Mouse (Mus musculus) neural tube, embryonic 11.5 days (tissue): ENCODE results near the gene Cep41. TPM values are rescaled to one million over a fixed set of nuclear protein-coding genes. Genes with fewer than 3 reads are reported as not detected.

Experiments
- ATAC-seq: fragments of 200-750 bp; cut with Nextera tagmentation; 2 replicates; pipeline ENCODE4 v1.8.0; 2017; ENCODE audit warnings: moderate number of reproducible peaks, mild to moderate bottlenecking, moderate TSS enrichment, moderate library complexity; ENCODE audit not compliant: insufficient read depth, low FRiP score, low TSS enrichment
- DNase-seq: peaks from one replicate; pipeline ENCODE4 v3.0.0-alpha.2; 2015; ENCODE audit warnings: low spot score
- H3K27ac ChIP-seq: fragments of 300-500 bp; sonication (generic); 2 replicates; pipeline ENCODE4 v1.5.1; 2014; ENCODE audit warnings: low read depth, mild to moderate bottlenecking, low read length
- H3K27me3 ChIP-seq: fragments of 300-500 bp; sonication (generic); 2 replicates; pipeline ENCODE4 v1.6.1; 2014; ENCODE audit warnings: mild to moderate bottlenecking, low read length, mixed read lengths; ENCODE audit not compliant: control insufficient read depth, insufficient read depth
- H3K36me3 ChIP-seq: fragments of 300-500 bp; sonication (generic); 2 replicates; pipeline ENCODE4 v1.6.1; 2014; ENCODE audit warnings: mild to moderate bottlenecking, low read length, moderate library complexity, mixed read lengths; ENCODE audit not compliant: control insufficient read depth, insufficient read depth
- H3K4me1 ChIP-seq: fragments of 300-500 bp; sonication (generic); 2 replicates; pipeline ENCODE4 v1.6.1; 2014; ENCODE audit warnings: low read length, mixed read lengths; ENCODE audit not compliant: control insufficient read depth, insufficient read depth
- H3K4me2 ChIP-seq: fragments of 300-500 bp; sonication (generic); 2 replicates; pipeline ENCODE4 v1.6.1; 2014; ENCODE audit warnings: low read depth, mild to moderate bottlenecking, moderate library complexity
- H3K4me3 ChIP-seq: fragments of 300-500 bp; sonication (generic); 2 replicates; pipeline ENCODE4 v1.5.1; 2014; ENCODE audit warnings: low read depth, low read length
- H3K9ac ChIP-seq: fragments of 300-500 bp; sonication (generic); 2 replicates; pipeline ENCODE4 v1.6.1; 2014; ENCODE audit warnings: mild to moderate bottlenecking, low read length
- H3K9me3 ChIP-seq: fragments of 300-500 bp; sonication (generic); 2 replicates; pipeline ENCODE4 v1.6.1; 2016; ENCODE audit warnings: low read length; ENCODE audit not compliant: control insufficient read depth
- WGBS: fragments of 180-500 bp; shearing (Covaris S2); extraction: QIAGEN DNeasy Blood & Tissue Kit; methylation state at CpG from one replicate; pipeline ENCODE4 v1.1.7; 2014; 5-methylcytosine and 5-hydroxymethylcytosine counted together
- polyA plus RNA-seq: library from polyadenylated mRNA; unstranded; fragments of >200 nt; fragmentation: Nextera tagmentation; extraction: Ambion mirVana; gene quantifications from 2 replicates; pipeline ENCODE4 v1.2.1, GENCODE M21; 2014

Cep41 gene
- polyA plus RNA-seq, 1 experiment from 2014 or later: 27.9 TPM

DNA sequence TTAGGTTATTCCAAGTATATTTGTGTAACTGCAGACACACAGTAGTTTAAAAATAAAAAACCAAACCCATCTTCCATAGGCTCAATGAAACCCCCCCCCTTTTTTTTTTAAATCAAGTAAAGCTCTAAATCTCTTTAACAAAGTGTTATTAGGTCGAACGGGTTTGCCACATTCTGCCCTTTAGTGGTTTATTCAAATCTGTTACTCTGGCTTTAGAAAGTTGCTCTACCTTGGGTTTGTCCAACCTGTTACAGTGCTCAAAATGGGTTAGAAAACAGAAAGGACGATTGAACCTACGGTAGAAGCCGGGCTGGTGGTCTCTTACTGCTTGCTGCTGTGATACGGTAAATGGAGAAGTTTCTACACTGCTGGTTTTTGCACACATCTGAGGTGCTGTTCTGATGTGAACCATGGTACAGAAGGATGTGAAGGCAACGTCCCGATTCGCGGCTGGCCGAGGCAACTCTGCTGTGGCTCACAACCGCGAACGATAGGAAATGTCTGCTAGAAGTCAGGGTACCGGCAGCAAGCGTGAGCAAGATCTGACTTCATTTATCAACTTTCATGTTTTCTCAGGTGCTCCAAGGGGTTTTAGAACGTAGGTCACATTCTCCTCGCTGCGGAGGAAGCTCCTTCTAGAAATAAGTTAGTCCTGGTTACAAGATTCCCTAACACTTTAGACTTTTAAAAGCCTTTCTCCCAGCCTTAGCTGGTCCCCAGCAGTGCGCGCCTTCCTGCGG lies 41.6 kb upstream of the Cep41 start:
- Histone ChIP-seq H3K4me2 (peak overlapping the region; percentile 55), H3K27ac (peak overlapping the region; percentile 90), H3K9ac (peak overlapping the region; percentile 60), H3K36me3 (no peaks in the 10 kb centered on the region), H3K9me3 (peaks cover 19% of the 10 kb centered on the region), H3K4me1 (peaks cover 14% of the 10 kb centered on the region), H3K4me3 (peak overlapping the region; percentile 13; the same call in 1 of the 2 replicates), H3K27me3 (no peaks in the 10 kb centered on the region)
- ATAC-seq (no peak), DNase-seq (no peak)
- WGBS: 45% methylated on average over 22 of the region's 22 CpGs

DNA sequence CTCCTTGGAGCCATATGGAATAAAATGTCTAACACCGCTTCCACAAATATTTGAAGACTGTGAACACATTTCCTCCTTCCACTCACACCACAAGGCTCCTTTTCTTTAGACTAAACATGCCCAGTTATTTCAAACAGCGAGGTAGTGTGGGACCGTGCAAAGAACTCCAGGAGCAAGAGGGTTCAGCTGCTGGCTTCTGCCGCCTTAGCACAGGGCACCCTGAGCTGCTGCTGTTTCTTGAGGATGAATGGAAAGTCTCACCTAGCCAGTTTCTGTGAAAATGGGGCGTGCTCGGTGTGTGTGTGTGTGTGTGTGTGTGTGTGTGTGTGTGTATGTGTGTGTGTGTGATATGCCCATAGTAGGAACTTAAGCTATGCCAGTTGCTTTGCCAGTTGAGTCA lies 40.9 kb upstream of the Cep41 start:
- Histone ChIP-seq H3K4me2 (peak overlapping the region; percentile 55), H3K27me3 (no peaks in the 10 kb centered on the region), H3K36me3 (no peaks in the 10 kb centered on the region), H3K4me1 (peaks cover 21% of the 10 kb centered on the region), H3K9me3 (peaks cover 19% of the 10 kb centered on the region), H3K9ac (peak overlapping the region; percentile 60), H3K4me3 (no peak overlapping the region), H3K27ac (peak overlapping the region; percentile 90)
- DNase-seq (no peak), ATAC-seq (no peak)
- 61% methylated on average over 6 of the region's 6 CpGs for WGBS

DNA sequence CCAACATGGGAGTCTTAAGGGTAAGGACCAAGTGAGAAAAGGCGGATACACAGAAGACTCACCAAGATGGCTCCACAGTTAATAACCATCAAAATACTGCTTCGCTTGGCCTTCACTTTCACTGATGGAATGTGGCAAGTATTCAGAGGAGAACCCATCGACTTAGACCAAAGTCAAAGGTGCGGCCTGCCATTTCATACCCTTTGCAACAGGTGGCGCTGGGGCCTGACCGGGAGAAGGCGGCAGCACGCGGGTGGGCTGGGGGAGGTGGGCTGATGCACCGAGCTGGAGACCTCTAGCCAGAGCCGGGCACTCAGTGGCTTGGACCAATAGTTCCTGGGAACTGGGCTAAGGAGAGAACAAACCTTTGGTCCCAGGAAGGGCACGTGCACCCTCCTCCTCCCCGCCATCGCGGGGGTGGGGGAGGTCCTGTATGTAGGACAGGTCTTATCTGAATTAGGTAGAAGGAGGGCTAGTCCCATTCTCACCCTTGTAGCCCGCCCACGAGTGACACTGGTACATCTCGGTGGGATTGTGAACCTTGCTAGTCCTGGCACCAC lies 39.1 kb upstream of the Cep41 start:
- 41% methylated on average over 18 of the region's 18 CpGs for WGBS
- ATAC-seq: no peak
- H3K4me2 ChIP-seq: no peak overlapping the region

GRCm38 (mm10) chr6:30730301-30730971 lies 36.9 kb upstream of the Cep41 start:
- no peak overlapping the region for H3K27ac ChIP-seq
- H3K36me3 ChIP-seq: no peaks in the 10 kb centered on the region
- 55% methylated on average over 12 of the region's 12 CpGs for WGBS
- no peaks in the 10 kb centered on the region for H3K9me3 ChIP-seq
- H3K27me3 ChIP-seq: no peaks in the 10 kb centered on the region
- ATAC-seq: no peak
- peak; percentile 63 for DNase-seq
- peaks cover 20% of the 10 kb centered on the region for H3K4me1 ChIP-seq
- no peak overlapping the region for H3K4me2 ChIP-seq
- no peak overlapping the region for H3K9ac ChIP-seq
- H3K4me3 ChIP-seq: no peak overlapping the region

More for the DNA sequence above, 39.1 kb upstream of the Cep41 start:
- peaks cover 10% of the 10 kb centered on the region for H3K9me3 ChIP-seq
- no peaks in the 10 kb centered on the region for H3K27me3 ChIP-seq
- H3K9ac ChIP-seq: no peak overlapping the region; the same call in 1 of the 2 replicates
- DNase-seq: no peak
- H3K4me1 ChIP-seq: peaks cover 22% of the 10 kb centered on the region
- no peak overlapping the region for H3K4me3 ChIP-seq
- no peak overlapping the region for H3K27ac ChIP-seq
- H3K36me3 ChIP-seq: no peaks in the 10 kb centered on the region

- ATAC-seq (no peak), DNase-seq (no peak)
- H3K27me3 ChIP-seq: no peaks in the 10 kb centered on the region
- H3K9ac ChIP-seq: no peak within 1 kb of the TSS
- no peak within 1 kb of the TSS for H3K4me2 ChIP-seq
- peaks cover 9% of the 10 kb centered on the region; the same call in 1 of the 2 replicates for H3K4me1 ChIP-seq
- 74% methylated on average over 7 of the region's 7 CpGs for WGBS
- H3K27ac ChIP-seq: no peak within 1 kb of the TSS
- no peaks in the 10 kb centered on the region for H3K9me3 ChIP-seq
- no peak within 1 kb of the TSS for H3K4me3 ChIP-seq
- H3K36me3 ChIP-seq: no peaks in the 10 kb centered on the region
Observed at GRCm38 (mm10) chr6:30723331-30723730, 29.8 kb upstream of the Cep41 start, which contains the start of gene Mest. TSS of gene Mest (plus strand) at chr6:30723547.

- no peak overlapping the region for H3K9ac ChIP-seq
- ATAC-seq: no peak
- H3K4me1 ChIP-seq: peaks cover 9% of the 10 kb centered on the region; the same call in 1 of the 2 replicates
- H3K27ac ChIP-seq: no peak overlapping the region
- no peaks in the 10 kb centered on the region for H3K9me3 ChIP-seq
- no peak overlapping the region for H3K4me2 ChIP-seq
- no peaks in the 10 kb centered on the region for H3K36me3 ChIP-seq
- no peak overlapping the region for H3K4me3 ChIP-seq
- DNase-seq: no peak
- 67% methylated on average over 4 of the region's 4 CpGs for WGBS
- H3K27me3 ChIP-seq: no peaks in the 10 kb centered on the region
Observed at GRCm38 (mm10) chr6:30722385-30723164, 29.0 kb upstream of the Cep41 start.

- WGBS: 91% methylated on average over 7 of the region's 7 CpGs
- DNase-seq (no peak), ATAC-seq (no peak)
- Histone ChIP-seq H3K4me2 (no peak overlapping the region), H3K4me1 (peaks cover 13% of the 10 kb centered on the region; the same call in 1 of the 2 replicates), H3K4me3 (no peak overlapping the region), H3K36me3 (no peaks in the 10 kb centered on the region), H3K9me3 (no peaks in the 10 kb centered on the region), H3K27ac (no peak overlapping the region), H3K27me3 (no peaks in the 10 kb centered on the region), H3K9ac (no peak overlapping the region)
Observed at GRCm38 (mm10) chr6:30716796-30717195, 23.2 kb upstream of the Cep41 start.

- H3K36me3 ChIP-seq: no peaks in the 10 kb centered on the region
- no peak overlapping the region for H3K27ac ChIP-seq
- no peak for ATAC-seq
- H3K4me2 ChIP-seq: no peak overlapping the region
- peaks cover 15% of the 10 kb centered on the region; the same call in 1 of the 2 replicates for H3K4me1 ChIP-seq
- H3K9ac ChIP-seq: no peak overlapping the region
- 62% methylated on average over 5 of the region's 5 CpGs for WGBS
- no peaks in the 10 kb centered on the region for H3K27me3 ChIP-seq
- no peak overlapping the region for H3K4me3 ChIP-seq
- no peaks in the 10 kb centered on the region for H3K9me3 ChIP-seq
- no peak for DNase-seq
Observed at GRCm38 (mm10) chr6:30714891-30715471, 21.4 kb upstream of the Cep41 start.
